Mouse (Mus musculus) intestine, embryonic 16.5 days (tissue): ENCODE measurements around the gene Pold1. TPM values are rescaled to one million over a fixed set of nuclear protein-coding genes. Genes with fewer than 3 reads are reported as not detected.

ENCODE experiments used
- ATAC-seq: fragments of 200-750 bp; cut with Nextera tagmentation; 2 replicates; pipeline ENCODE4 v1.8.0; 2017; ENCODE audit warnings: moderate TSS enrichment, moderate library complexity
- H3K27ac ChIP-seq: fragments of 300-500 bp; sonication (generic); 2 replicates; pipeline ENCODE4 v1.5.1; 2014; ENCODE audit warnings: mild to moderate bottlenecking, low read length
- H3K27me3 ChIP-seq: fragments of 300-500 bp; sonication (generic); replicated peaks from 2 replicates; pipeline ENCODE4 v1.6.1; 2014; ENCODE audit warnings: low read length, control low read depth, mixed read lengths; ENCODE audit not compliant: control insufficient read depth, insufficient read depth
- H3K36me3 ChIP-seq: fragments of 300-500 bp; sonication (generic); 2 replicates; pipeline ENCODE4 v1.6.1; 2014; ENCODE audit warnings: low read length, control low read depth; ENCODE audit not compliant: control insufficient read depth, insufficient read depth
- H3K4me1 ChIP-seq: fragments of 300-500 bp; sonication (generic); 2 replicates; pipeline ENCODE4 v1.6.1; 2014; ENCODE audit warnings: low read length, control low read depth, mixed read lengths; ENCODE audit not compliant: control insufficient read depth, insufficient read depth
- H3K4me2 ChIP-seq: fragments of 300-500 bp; sonication (generic); 2 replicates; pipeline ENCODE4 v1.6.1; 2014; ENCODE audit warnings: low read depth, low read length, control low read depth
- H3K4me3 ChIP-seq: fragments of 300-500 bp; sonication (generic); 2 replicates; pipeline ENCODE4 v1.5.1; 2014; ENCODE audit warnings: mild to moderate bottlenecking, low read length
- H3K9ac ChIP-seq: fragments of 300-500 bp; sonication (generic); 2 replicates; pipeline ENCODE4 v1.6.1; 2014; ENCODE audit warnings: low read depth, low read length
- H3K9me3 ChIP-seq: fragments of 300-500 bp; sonication (generic); 2 replicates; pipeline ENCODE4 v1.6.1; 2016; ENCODE audit warnings: low read length, control low read depth; ENCODE audit not compliant: control insufficient read depth
- WGBS: fragments of 180-500 bp; shearing (Covaris S2); extraction: QIAGEN DNeasy Blood & Tissue Kit; methylation state at CpG from one replicate; pipeline ENCODE4 v1.1.7; 2014; 5-methylcytosine and 5-hydroxymethylcytosine counted together
- polyA plus RNA-seq: library from polyadenylated mRNA; unstranded; fragments of >200 nt; fragmentation: Nextera tagmentation; extraction: Ambion mirVana; gene quantifications from 2 replicates; pipeline ENCODE4 v1.2.1, GENCODE M21; 2015

Pold1 gene
- polyA plus RNA-seq, 1 experiment from 2014 or later = 76.4 TPM

- Histone ChIP-seq H3K27ac (no peak overlapping the region), H3K9ac (no peak overlapping the region), H3K36me3 (no peaks in the 10 kb centered on the region), H3K4me3 (no peak overlapping the region), H3K4me2 (no peak overlapping the region), H3K9me3 (no peaks in the 10 kb centered on the region), H3K27me3 (no peaks in the 10 kb centered on the region), H3K4me1 (peaks cover 9% of the 10 kb centered on the region)
- ATAC-seq = no peak
- 74% methylated on average over 1 of the region's 1 CpGs for WGBS
Measured at GRCm38 (mm10) chr7:44498922-44499321, 49.7 kb downstream of the Pold1 start.

GRCm38 (mm10) chr7:44497361-44498055 lies 51.1 kb downstream of the Pold1 start:
- no peak for ATAC-seq
- 80% methylated on average over 10 of the region's 10 CpGs for WGBS
- no peak overlapping the region for H3K4me3 ChIP-seq
- H3K27me3 ChIP-seq = no peaks in the 10 kb centered on the region
- no peak overlapping the region for H3K27ac ChIP-seq
- peaks cover 4% of the 10 kb centered on the region; the same call in 1 of the 2 replicates for H3K36me3 ChIP-seq
- peaks cover 9% of the 10 kb centered on the region for H3K4me1 ChIP-seq
- no peaks in the 10 kb centered on the region for H3K9me3 ChIP-seq
- peak overlapping the region; percentile 92; the same call in 1 of the 2 replicates for H3K4me2 ChIP-seq
- H3K9ac ChIP-seq = no peak overlapping the region

GRCm38 (mm10) chr7:44496771-44497109 lies 51.9 kb downstream of the Pold1 start:
- WGBS = under 1% methylated on average over 26 of the region's 26 CpGs
- Histone ChIP-seq H3K27ac (peak overlapping the region; percentile 70), H3K9me3 (no peaks in the 10 kb centered on the region), H3K27me3 (no peaks in the 10 kb centered on the region), H3K4me2 (peak overlapping the region; percentile 92), H3K36me3 (peaks cover 10% of the 10 kb centered on the region), H3K4me3 (peak overlapping the region; percentile 68), H3K4me1 (peaks cover 9% of the 10 kb centered on the region), H3K9ac (peak overlapping the region; percentile 83)
- no peak; the same call in 1 of the 2 replicates for ATAC-seq

GRCm38 (mm10) chr7:44495992-44496770 lies 52.5 kb downstream of the Pold1 start, which contains the start of the genes Emc10 and Fam71e1:
Gene Emc10, minus strand, starts transcription at chr7:44496529.
Gene Fam71e1, plus strand, starts transcription at chr7:44496581.
- ATAC-seq = peak; percentile 98
- WGBS = under 1% methylated on average over 58 of the region's 58 CpGs
- Histone ChIP-seq H3K9me3 (no peaks in the 10 kb centered on the region), H3K4me3 (peak within 1 kb of the TSS; percentile 68), H3K27me3 (no peaks in the 10 kb centered on the region), H3K36me3 (peaks cover 12% of the 10 kb centered on the region), H3K4me2 (peak within 1 kb of the TSS; percentile 92), H3K9ac (peak within 1 kb of the TSS; percentile 83), H3K4me1 (peaks cover 9% of the 10 kb centered on the region), H3K27ac (peak within 1 kb of the TSS; percentile 90)

GRCm38 (mm10) chr7:44495086-44495485 lies 53.6 kb downstream of the Pold1 start:
- peak overlapping the region; percentile 77 for H3K4me2 ChIP-seq

GRCm38 (mm10) chr7:44494681-44495080 lies 54.0 kb downstream of the Pold1 start:
- H3K27ac ChIP-seq = no peak overlapping the region
- H3K4me3 ChIP-seq = no peak overlapping the region
- peaks cover 12% of the 10 kb centered on the region for H3K36me3 ChIP-seq
- whole genome bisulfite sequencing = 91% methylated on average over 12 of the region's 12 CpGs
- no peak overlapping the region for H3K4me2 ChIP-seq
- no peak overlapping the region for H3K9ac ChIP-seq
- ATAC-seq = no peak
- no peaks in the 10 kb centered on the region for H3K27me3 ChIP-seq
- no peaks in the 10 kb centered on the region for H3K9me3 ChIP-seq
- peaks cover 9% of the 10 kb centered on the region for H3K4me1 ChIP-seq

More at GRCm38 (mm10) chr7:44495086-44495485, 53.6 kb downstream of the Pold1 start:
- Histone ChIP-seq H3K4me1 (peaks cover 9% of the 10 kb centered on the region), H3K36me3 (peaks cover 12% of the 10 kb centered on the region), H3K9me3 (no peaks in the 10 kb centered on the region), H3K9ac (peak overlapping the region; percentile 83; the same call in 1 of the 2 replicates), H3K27ac (no peak overlapping the region), H3K27me3 (no peaks in the 10 kb centered on the region), H3K4me3 (peak overlapping the region; percentile 68)
- no peak for ATAC-seq
- WGBS = 82% methylated on average over 7 of the region's 7 CpGs

GRCm38 (mm10) chr7:44492166-44492826 lies 56.4 kb downstream of the Pold1 start:
- Histone ChIP-seq H3K9ac (no peak overlapping the region), H3K36me3 (peaks cover 12% of the 10 kb centered on the region), H3K4me1 (peaks cover 9% of the 10 kb centered on the region), H3K27ac (no peak overlapping the region), H3K4me3 (no peak overlapping the region), H3K4me2 (no peak overlapping the region), H3K9me3 (no peaks in the 10 kb centered on the region), H3K27me3 (no peaks in the 10 kb centered on the region)
- WGBS = 92% methylated on average over 21 of the region's 21 CpGs
- ATAC-seq = no peak

GRCm38 (mm10) chr7:44491391-44491790 lies 57.3 kb downstream of the Pold1 start:
- Histone ChIP-seq H3K27me3 (no peaks in the 10 kb centered on the region), H3K9ac (no peak overlapping the region), H3K4me3 (no peak overlapping the region), H3K9me3 (no peaks in the 10 kb centered on the region), H3K4me2 (no peak overlapping the region), H3K4me1 (peaks cover 9% of the 10 kb centered on the region), H3K36me3 (peaks cover 12% of the 10 kb centered on the region), H3K27ac (no peak overlapping the region)
- WGBS = 95% methylated on average over 5 of the region's 5 CpGs
- no peak for ATAC-seq

GRCm38 (mm10) chr7:44490281-44490680 lies 58.4 kb downstream of the Pold1 start:
- peaks cover 12% of the 10 kb centered on the region for H3K36me3 ChIP-seq
- H3K4me3 ChIP-seq = no peak overlapping the region
- no peaks in the 10 kb centered on the region for H3K27me3 ChIP-seq
- no peak for ATAC-seq
- H3K27ac ChIP-seq = no peak overlapping the region
- H3K9ac ChIP-seq = no peak overlapping the region
- H3K4me1 ChIP-seq = peaks cover 4% of the 10 kb centered on the region; the same call in 1 of the 2 replicates
- H3K4me2 ChIP-seq = no peak overlapping the region
- H3K9me3 ChIP-seq = no peaks in the 10 kb centered on the region
- 92% methylated on average over 4 of the region's 4 CpGs for WGBS
